25 mouse cellular contexts compared by ENCODE assay signal in the genomic region with DNA sequence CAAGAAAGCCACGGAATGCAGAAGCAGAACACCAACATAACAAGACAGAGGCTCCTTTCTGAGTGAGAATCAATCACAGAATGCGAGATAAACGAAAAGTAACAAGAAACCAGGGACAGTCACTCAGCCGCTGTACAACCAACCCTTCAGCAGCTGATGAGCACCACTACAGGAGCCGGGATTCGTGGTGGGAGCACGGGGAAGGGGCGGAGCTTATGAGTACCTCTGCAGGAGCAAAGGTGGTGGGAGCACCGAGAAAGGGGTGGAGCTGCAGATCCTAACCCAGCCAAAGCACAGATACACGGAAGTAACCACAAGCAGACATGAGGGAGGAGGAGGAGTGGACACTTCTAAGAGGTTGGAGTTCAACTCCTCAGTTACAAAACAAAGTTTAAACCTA.
"Had no signal": no experiment of that assay in that cellular context is flagged by ENCODE, and none has a peak within 500 bp of the region (broad histone marks: within the 10 kb centered on the region; RNA-seq: fewer than 3 reads in every experiment).

No protein-coding gene starts in this region.

- H3K9ac ChIP-seq: kidney, embryonic 15.5 days; limb, embryonic 13.5 days; liver, embryonic 12.5 days; liver, embryonic 15.5 days; lung, embryonic 15.5 days; midbrain, embryonic 13.5 days; neural tube, embryonic 13.5 days; stomach, embryonic 15.5 days had no signal

- H3K4me3 ChIP-seq: kidney, embryonic 15.5 days; limb, embryonic 10.5 days; limb, embryonic 13.5 days; liver, embryonic 12.5 days; liver, embryonic 15.5 days; lung, embryonic 15.5 days; megakaryocyte, embryonic 14.5 days; midbrain, embryonic 10.5 days; midbrain, embryonic 13.5 days; myocyte; neural tube, embryonic 13.5 days; stomach, embryonic 15.5 days had no signal

- H3K4me2 ChIP-seq: kidney, embryonic 15.5 days; limb, embryonic 13.5 days; liver, embryonic 12.5 days; liver, embryonic 15.5 days; lung, embryonic 15.5 days; midbrain, embryonic 13.5 days; neural tube, embryonic 13.5 days; stomach, embryonic 15.5 days had no signal

- H3K36me3 ChIP-seq: kidney, embryonic 15.5 days; limb, embryonic 10.5 days; limb, embryonic 13.5 days; liver, embryonic 12.5 days; liver, embryonic 15.5 days; lung, embryonic 15.5 days; midbrain, embryonic 10.5 days; midbrain, embryonic 13.5 days; neural tube, embryonic 13.5 days; stomach, embryonic 15.5 days had no signal

- H3K9me3 ChIP-seq: kidney, embryonic 15.5 days; limb, embryonic 10.5 days; limb, embryonic 13.5 days; liver, embryonic 12.5 days; liver, embryonic 15.5 days; lung, embryonic 15.5 days; megakaryocyte, embryonic 14.5 days; midbrain, embryonic 10.5 days; midbrain, embryonic 13.5 days; neural tube, embryonic 13.5 days; stomach, embryonic 15.5 days had no signal

- DNase-seq: kidney, postnatal 14 days; kidney, postnatal 4 days; liver; lung, adult 18-20 months; lung, postnatal 10 days; lung, postnatal 36 days; retina, postnatal 1 day; right cerebral cortex, postnatal 25 days; spleen, adult 18-20 months; thymus, adult 2 months; thymus, postnatal 14 days; thymus, postnatal 4 days had no signal

- H3K27ac ChIP-seq: kidney, embryonic 15.5 days; limb, embryonic 10.5 days; limb, embryonic 13.5 days; liver, embryonic 12.5 days; liver, embryonic 15.5 days; lung, embryonic 15.5 days; midbrain, embryonic 10.5 days; midbrain, embryonic 13.5 days; neural tube, embryonic 13.5 days; stomach, embryonic 15.5 days had no signal

- H3K27me3 ChIP-seq: kidney, embryonic 15.5 days; limb, embryonic 13.5 days; liver, embryonic 12.5 days; liver, embryonic 15.5 days; lung, embryonic 15.5 days; megakaryocyte, embryonic 14.5 days; midbrain, embryonic 13.5 days; neural tube, embryonic 13.5 days; stomach, embryonic 15.5 days had no signal

- H3K4me1 ChIP-seq: limb, embryonic 10.5 days; limb, embryonic 13.5 days; liver, embryonic 12.5 days; liver, embryonic 15.5 days; lung, embryonic 15.5 days; midbrain, embryonic 13.5 days; neural tube, embryonic 13.5 days; stomach, embryonic 15.5 days had no signal

- ATAC-seq: liver, embryonic 12.5 days; midbrain, embryonic 13.5 days; midbrain, embryonic 16.5 days had no signal
